Mouse (Mus musculus): ENCODE measurements at regions not wholly inside any gene's neighbourhood (a gene's known extent, or its start where the extent isn't known, plus 50 kb on each side); places are given as distances from the start of the nearest gene placed in this dataset.
A peak's percentile ranks its signal among the peaks of the same experiment; 100 is the strongest.
"Not testable (repeated sequence)": the region's sequence is repeated elsewhere in the genome, so short reads cannot be mapped to it uniquely, and the experiment has no call there.

DNA sequence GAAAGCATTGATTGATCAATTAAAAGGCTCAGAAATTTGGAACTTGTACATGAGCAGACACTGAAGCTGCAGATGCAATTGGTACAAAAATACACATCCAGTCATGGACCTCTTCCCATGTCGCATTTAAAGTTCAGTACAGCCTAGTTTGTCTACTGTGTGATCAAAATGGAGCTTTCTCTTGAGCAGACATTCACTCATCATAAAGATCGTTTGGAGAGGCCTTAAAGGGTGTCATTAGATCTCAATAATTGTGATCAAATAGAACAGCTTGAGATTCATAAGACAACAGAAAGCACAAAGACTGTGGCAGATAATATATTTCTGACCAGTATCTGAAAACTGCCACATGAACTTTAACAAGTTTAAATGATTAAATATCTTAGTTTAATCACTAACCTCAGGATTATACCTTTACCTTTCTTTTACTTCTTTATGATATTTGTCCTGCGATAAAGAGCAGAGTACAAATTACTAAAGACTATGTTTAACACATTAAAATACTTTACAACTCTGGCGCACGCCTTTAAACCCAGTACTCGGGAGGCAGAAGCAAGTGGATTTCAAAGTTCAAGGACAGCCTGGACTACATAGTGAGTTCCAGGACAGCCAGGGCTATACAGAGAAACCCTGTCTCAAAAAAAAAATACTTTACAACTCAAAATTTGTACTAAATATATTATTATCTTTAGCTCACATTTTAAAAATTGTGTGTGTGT lies 635.1 kb downstream of the Dnajb9 start:
- DNase-seq (ENCODE audit: low read depth, low spot score), result no peak

DNA sequence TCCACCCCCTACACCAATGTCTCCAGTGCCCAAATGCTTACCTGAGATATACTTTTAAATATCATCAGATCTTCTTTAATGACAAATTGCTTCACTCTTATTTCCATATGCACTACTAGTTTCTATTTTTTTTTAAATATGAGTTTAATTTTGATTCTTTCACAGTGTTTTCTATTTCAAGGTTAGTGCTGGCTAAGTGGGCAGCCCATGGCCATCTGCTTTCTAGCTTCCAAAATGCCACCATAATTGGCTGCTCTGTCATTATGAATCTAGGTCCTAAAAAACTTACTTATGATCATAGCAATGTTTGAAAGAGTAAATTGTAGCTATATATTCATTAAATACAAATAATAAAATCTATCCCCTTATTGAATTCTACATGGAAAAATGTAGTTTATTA lies 636.9 kb downstream of the Dnajb9 start:
- peak; percentile 62 for DNase-seq (ENCODE audit: low read depth, low spot score)

DNA sequence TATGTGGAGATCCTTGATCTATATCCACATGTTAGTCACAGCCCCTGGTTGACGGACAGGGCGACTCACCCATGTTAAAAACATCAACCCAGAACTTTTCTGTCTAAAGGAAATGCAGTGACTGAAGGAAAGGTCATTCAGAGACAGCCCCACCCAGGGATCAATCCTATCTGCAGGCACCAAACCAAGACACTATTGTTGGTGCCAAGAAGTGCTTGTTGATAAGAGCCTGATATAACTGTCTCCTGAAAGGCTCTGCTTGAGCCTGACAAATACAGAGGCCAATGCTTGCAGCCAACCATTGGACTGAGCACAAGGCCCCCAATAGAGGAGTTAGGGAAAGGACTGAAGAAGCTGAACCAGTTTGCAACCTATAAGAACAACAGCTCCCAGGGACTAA lies 682.5 kb downstream of the Dnajb9 start:
- no peak for DNase-seq (ENCODE audit: low read depth, low spot score)

DNA sequence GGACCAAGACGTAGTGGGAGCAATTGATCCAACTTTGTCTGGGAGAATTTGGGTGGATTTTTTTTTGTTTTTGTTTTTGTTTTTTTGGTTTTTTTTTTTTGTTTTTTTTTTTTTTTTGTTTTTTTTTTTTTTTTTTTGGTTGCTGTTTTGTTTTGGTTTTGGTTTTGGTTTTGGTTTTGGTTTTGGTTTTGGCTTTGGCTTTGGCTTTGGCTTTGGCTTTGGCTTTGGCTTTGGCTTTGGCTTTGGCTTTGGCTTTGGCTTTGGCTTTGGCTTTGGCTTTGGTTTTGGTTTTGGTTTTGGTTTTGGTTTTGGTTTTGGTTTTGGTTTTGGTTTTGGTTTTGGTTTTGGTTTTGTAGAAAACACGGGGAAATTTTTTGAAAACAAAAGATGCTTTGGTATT lies 702.7 kb downstream of the Dnajb9 start:
- DNase-seq (ENCODE audit: low read depth, low spot score), result not testable (repeated sequence)

DNA sequence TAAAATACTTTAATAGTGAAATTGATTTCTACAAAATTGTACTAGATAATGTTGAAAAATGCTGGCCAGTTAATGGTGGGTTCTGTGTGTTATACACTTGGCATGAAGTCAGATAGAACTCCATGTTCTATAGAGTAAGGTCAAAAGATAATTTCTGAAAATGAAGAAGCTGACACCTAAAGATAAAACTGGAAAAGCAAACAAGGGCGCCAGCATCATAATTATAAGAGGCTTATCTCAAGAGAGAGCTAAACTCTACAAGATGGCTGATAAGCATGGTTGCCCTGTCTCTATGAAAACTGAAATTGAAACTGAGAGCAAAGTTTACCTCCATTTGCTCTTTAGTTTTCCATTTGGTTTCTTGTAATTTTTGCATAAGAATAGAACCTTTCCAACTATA lies 720.2 kb downstream of the Dnajb9 start:
- DNase-seq (ENCODE audit: low read depth, low spot score), result no peak

DNA sequence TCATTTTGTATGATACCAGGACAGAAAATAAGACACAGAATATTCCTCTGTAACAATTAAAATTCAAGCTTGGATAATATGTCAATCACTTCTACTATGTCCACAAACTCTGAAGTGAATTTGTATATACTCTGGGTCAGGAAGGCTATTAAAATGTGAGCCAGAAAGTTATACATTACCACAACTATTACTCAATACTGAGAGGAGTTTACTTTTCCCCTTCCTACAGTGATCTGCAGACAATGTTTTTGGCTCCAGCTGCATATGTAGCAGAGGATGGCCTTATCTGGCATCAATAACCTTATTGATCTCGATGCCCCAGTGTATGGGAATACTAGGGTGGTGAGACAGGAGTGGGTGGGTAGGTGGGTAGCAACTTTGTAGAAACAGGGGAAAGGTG lies 727.4 kb downstream of the Dnajb9 start:
- DNase-seq (ENCODE audit: low read depth, low spot score), result no peak

DNA sequence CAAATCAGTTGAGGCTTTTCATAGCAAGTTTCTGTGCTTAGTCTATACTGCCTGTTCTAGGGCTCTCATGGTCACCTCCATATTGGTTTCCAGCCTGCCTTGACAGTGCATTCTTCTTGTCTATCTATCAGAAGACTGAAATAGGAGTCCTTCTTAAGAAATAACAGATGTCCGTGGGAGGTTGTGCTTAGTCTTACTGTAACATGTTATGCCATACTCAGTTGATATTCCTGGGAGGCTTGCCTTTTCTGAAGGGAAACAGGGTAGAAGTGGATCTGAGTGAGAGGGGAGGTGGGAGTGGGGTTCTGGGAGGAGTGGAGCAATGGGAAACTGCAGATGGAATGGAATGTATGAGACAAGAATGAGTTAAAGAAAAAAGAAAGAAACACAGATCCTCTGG lies 747.6 kb downstream of the Dnajb9 start:
- peak; percentile 46 for DNase-seq (ENCODE audit: low read depth, low spot score)
